Mouse (Mus musculus) 3T3-L1 (cell line): ENCODE data around the gene Dmap1.

Experiments used
- DNase-seq: peaks from one replicate; pipeline ENCODE4 v3.0.0-alpha.2; 2015; ENCODE audit warnings: low read depth, low spot score

The Dmap1 gene

GRCm38 (mm10) chr4:117681931-117682461, at the start of gene Dmap1:
TSS of gene Dmap1 (minus strand) at chr4:117682273.
- DNase-seq, result peak; percentile 85

GRCm38 (mm10) chr4:117724112-117724511, 42.0 kb upstream of the Dmap1 start, which contains the start of gene Gm12845:
TSS of gene Gm12845 (plus strand) at chr4:117724412.
- no peak for DNase-seq

- no peak for DNase-seq
Observed at GRCm38 (mm10) chr4:117713303-117714098, 31.4 kb upstream of the Dmap1 start.

GRCm38 (mm10) chr4:117712314-117712713, 30.2 kb upstream of the Dmap1 start:
- no peak for DNase-seq

GRCm38 (mm10) chr4:117708780-117709550, 26.9 kb upstream of the Dmap1 start:
- no peak for DNase-seq

GRCm38 (mm10) chr4:117705361-117705760, 23.3 kb upstream of the Dmap1 start:
- DNase-seq, result peak; percentile 78

- no peak for DNase-seq
Observed at GRCm38 (mm10) chr4:117686354-117686753, 4.3 kb upstream of the Dmap1 start.

GRCm38 (mm10) chr4:117683048-117683768, 1.1 kb upstream of the Dmap1 start:
- DNase-seq, result no peak

- DNase-seq, result no peak
Observed at GRCm38 (mm10) chr4:117682463-117682862, 390 bp upstream of the Dmap1 start.

- peak; percentile 40 for DNase-seq
Observed at GRCm38 (mm10) chr4:117680963-117681362, 1.1 kb downstream of the Dmap1 start.

- peak; percentile 85 for DNase-seq
Observed at GRCm38 (mm10) chr4:117676903-117677302, 5.2 kb downstream of the Dmap1 start.

- no peak for DNase-seq
Observed at GRCm38 (mm10) chr4:117673901-117674300, 8.2 kb downstream of the Dmap1 start.

- DNase-seq, result no peak
Observed at GRCm38 (mm10) chr4:117672042-117672441, 10.0 kb downstream of the Dmap1 start.

- DNase-seq, result no peak
Observed at GRCm38 (mm10) chr4:117669874-117670273, 12.2 kb downstream of the Dmap1 start.

- DNase-seq, result no peak
Observed at GRCm38 (mm10) chr4:117666054-117666453, 16.0 kb downstream of the Dmap1 start.

- no peak for DNase-seq
Observed at GRCm38 (mm10) chr4:117665531-117665930, 16.5 kb downstream of the Dmap1 start.

GRCm38 (mm10) chr4:117664411-117665137, 17.5 kb downstream of the Dmap1 start:
- no peak for DNase-seq

GRCm38 (mm10) chr4:117660001-117660400, 22.1 kb downstream of the Dmap1 start:
- no peak for DNase-seq

- peak; percentile 65 for DNase-seq
Observed at GRCm38 (mm10) chr4:117658582-117659444, 23.3 kb downstream of the Dmap1 start.

- DNase-seq, result no peak
Observed at GRCm38 (mm10) chr4:117657646-117658045, 24.4 kb downstream of the Dmap1 start.
